Mouse (Mus musculus) monocyte, adult 5-6 weeks (primary cell): Measurements from ENCODE around the gene Hivep3. TPM values are rescaled to one million over a fixed set of nuclear protein-coding genes. Genes with fewer than 3 reads are reported as not detected.

ENCODE experiments used
- ATAC-seq: fragments of 153-309, 156-312 bp; replicated peaks from 2 replicates; pipeline ENCODE4 v1.8.0; 2017; ENCODE audit warnings: mild to moderate bottlenecking; ENCODE audit not compliant: low TSS enrichment, insufficient number of reproducible peaks, severe bottlenecking, poor library complexity, low FRiP score
- total RNA-seq: library from RNA; stranded (forward); fragments of 200-1000, 200-491, 200-594 nt; gene quantifications from 3 replicates; pipeline ENCODE4 v1.2.3, GENCODE M21; 2017

Hivep3 gene
- total RNA-seq, 1 experiment from 2014 or later, result 3.1 TPM

GRCm38 (mm10) chr4:120053026-120054005 is 319.7 kb downstream of the Hivep3 start:
- ATAC-seq, result no peak

- ATAC-seq, result peak; percentile 55
Observed at GRCm38 (mm10) chr4:120054145-120054544, 320.6 kb downstream of the Hivep3 start.

GRCm38 (mm10) chr4:120056451-120056850 is 322.9 kb downstream of the Hivep3 start:
- ATAC-seq, result no peak

GRCm38 (mm10) chr4:120057529-120057928 is 323.9 kb downstream of the Hivep3 start:
- no peak for ATAC-seq

GRCm38 (mm10) chr4:120058157-120058556 is 324.6 kb downstream of the Hivep3 start:
- ATAC-seq, result no peak

- ATAC-seq, result no peak
Observed at GRCm38 (mm10) chr4:120058794-120059193, 325.2 kb downstream of the Hivep3 start.

- no peak for ATAC-seq
Observed at GRCm38 (mm10) chr4:120061727-120062126, 328.1 kb downstream of the Hivep3 start.

GRCm38 (mm10) chr4:120062198-120062597 is 328.6 kb downstream of the Hivep3 start:
- no peak for ATAC-seq

- no peak for ATAC-seq
Observed at GRCm38 (mm10) chr4:120062754-120063153, 329.2 kb downstream of the Hivep3 start.

- ATAC-seq, result no peak
Observed at GRCm38 (mm10) chr4:120063353-120064124, 330.0 kb downstream of the Hivep3 start.

GRCm38 (mm10) chr4:120064696-120065095 is 331.1 kb downstream of the Hivep3 start, which contains the start of gene AL607142.1:
AL607142.1 (plus strand) TSS chr4:120064996.
- no peak for ATAC-seq

- ATAC-seq, result no peak
Observed at GRCm38 (mm10) chr4:120066841-120067591, 333.4 kb downstream of the Hivep3 start.

- no peak for ATAC-seq
Observed at GRCm38 (mm10) chr4:120067592-120068235, 334.1 kb downstream of the Hivep3 start.

- no peak for ATAC-seq
Observed at GRCm38 (mm10) chr4:120068883-120069581, 335.4 kb downstream of the Hivep3 start.

GRCm38 (mm10) chr4:120069582-120069980 is 336.0 kb downstream of the Hivep3 start:
- no peak for ATAC-seq

GRCm38 (mm10) chr4:120071411-120071810 is 337.8 kb downstream of the Hivep3 start:
- no peak for ATAC-seq

GRCm38 (mm10) chr4:120071842-120072507 is 338.4 kb downstream of the Hivep3 start:
- no peak for ATAC-seq
